Mouse (Mus musculus) T-helper 1 cell (primary cell): ENCODE measurements around the gene Ces1a.

Experiments
- in situ Hi-C: fragments of 300-600 bp; cut with MboI, MseI; formaldehyde crosslinking; loops from one replicate; pipeline ENCODE4 v1.15.1; 2025; ENCODE audit warnings: high pct_unique_total_duplicates

Gene Ces1a

DNA sequence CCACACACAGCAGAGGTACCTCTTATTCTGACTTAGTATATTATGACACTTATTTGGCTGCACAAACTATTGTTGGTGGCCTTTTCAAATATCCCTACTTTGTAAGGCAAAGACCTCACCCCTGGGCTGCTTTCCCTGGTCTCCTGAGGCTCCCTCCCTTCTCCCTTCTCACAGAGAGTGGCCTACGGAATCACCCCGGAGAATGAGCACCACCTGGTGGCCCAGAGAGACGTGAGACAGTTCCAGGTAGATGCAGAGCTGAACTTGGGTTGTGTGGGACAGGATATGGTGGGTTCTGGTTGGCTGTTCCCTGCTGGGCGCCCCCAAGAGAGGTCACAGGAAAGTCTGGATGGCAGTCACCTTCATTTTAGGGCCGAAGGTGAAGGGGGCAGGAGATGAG is 51.2 kb downstream of the Ces1a start:
- in situ Hi-C loops, result loop anchor here (5.0 kb wide), 1 partner anchor 180 kb away; no protein-coding TSS in a partner anchor

DNA sequence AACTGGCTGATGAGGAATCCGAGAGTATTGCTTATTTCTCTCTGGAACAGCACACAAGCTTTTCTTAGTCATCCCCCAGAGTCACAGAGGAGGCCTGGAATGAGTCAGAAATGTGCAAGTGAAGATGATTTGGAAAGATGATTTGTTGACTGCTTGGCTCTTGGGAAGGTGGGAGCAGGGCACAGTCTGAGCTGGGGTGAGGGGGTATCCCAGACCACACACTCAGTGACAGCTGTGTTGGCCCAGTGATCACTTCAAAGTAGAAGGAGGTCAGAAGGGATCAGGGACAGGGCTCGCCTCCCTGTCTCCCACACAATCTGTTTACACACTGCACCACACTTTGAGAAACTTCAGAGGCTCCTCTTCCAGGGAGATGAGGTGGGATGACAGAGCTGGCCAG is 63.6 kb downstream of the Ces1a start:
- in situ Hi-C loops, result no loop called here

DNA sequence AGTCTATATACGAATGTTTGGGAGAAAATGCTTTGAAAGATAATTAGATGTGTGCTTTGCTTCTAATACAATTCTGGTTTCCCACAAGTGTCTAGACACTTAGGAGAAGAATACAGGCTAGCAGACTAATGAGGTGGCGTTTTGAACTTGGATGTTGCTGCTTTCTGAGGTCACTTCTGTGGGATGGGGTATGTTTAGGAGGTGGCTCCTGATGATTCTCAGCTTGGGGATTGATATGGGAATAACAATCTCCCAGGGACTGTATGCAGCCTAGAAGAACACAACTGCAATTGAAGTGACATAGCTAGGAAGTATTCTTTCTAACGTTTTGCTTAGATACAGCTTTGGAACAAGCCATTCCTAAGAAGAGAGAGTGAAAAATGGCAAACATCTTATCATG is 65.5 kb downstream of the Ces1a start:
- in situ Hi-C loops, result no loop called here

- in situ Hi-C loops, result no loop called here
Measured at GRCm38 (mm10) chr8:92976656-92977055, 71.3 kb downstream of the Ces1a start.

DNA sequence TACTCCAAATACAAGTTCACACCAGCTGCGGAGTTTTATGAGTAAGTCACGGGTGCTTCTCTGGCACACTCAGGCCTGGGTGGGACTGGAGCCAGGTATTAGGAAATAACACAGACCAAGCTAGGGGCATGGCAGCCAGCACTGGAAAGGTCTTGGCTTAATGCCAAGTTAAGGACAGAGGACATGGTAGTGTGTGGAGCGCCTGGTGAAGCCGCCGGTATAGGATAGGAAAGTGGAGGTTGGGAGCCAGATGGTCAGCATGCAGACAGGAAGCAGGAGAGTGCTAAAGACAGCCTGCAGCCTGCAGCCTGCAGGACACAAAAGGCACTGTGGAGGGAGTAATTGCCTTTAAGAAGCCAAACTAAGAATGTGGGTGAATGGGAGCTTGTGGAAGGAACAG is 75.0 kb downstream of the Ces1a start:
- in situ Hi-C loops, result no loop called here
